Mouse (Mus musculus): Measurements from ENCODE around the gene Serpina9. TPM values are rescaled to one million over a fixed set of nuclear protein-coding genes. Genes with fewer than 3 reads are reported as not detected.

Gene Serpina9
- total and polyA plus RNA-seq, 3 experiments = 0.06 TPM; not detected in 2

- Histone ChIP-seq H3K79me2 (ENCODE audit: control insufficient read depth, insufficient read depth, low read length, poor library complexity) (no peaks in the 10 kb centered on the region), H3K9me3 (replicated peaks; ENCODE audit: insufficient read depth, low read length) (no peaks in the 10 kb centered on the region), H3K9ac (ENCODE audit: control insufficient read depth, low read depth, low read length, poor library complexity, severe bottlenecking) (no peak overlapping the region), H3K4me1 (ENCODE audit: control insufficient read depth in 1 of 2, insufficient read depth in 2 of 2, low read length in 2 of 2) (no peaks in the 10 kb centered on the region), H3K36me3 (ENCODE audit: control insufficient read depth in 1 of 2, insufficient read depth in 2 of 2, low read length in 2 of 2) (no peaks in the 10 kb centered on the region), H3K27me3 (ENCODE audit: control insufficient read depth in 1 of 2, insufficient read depth in 2 of 2, low read length in 2 of 2) (no peaks in the 10 kb centered on the region), H3K4me3 (ENCODE audit: control insufficient read depth in 1 of 2, insufficient read depth in 1 of 2, low read depth in 2 of 2, low read length in 2 of 2) (no peak overlapping the region), H3K27ac (ENCODE audit: control insufficient read depth, low read depth, low read length) (no peak overlapping the region)
- DNase-seq (ENCODE audit: low read depth, low spot score) = no peak
- no peak for TF ChIP-seq TCF12 (IDR thresholded peaks at IDR 0.05; ENCODE audit: low read depth, low read length)
- no peak for TF ChIP-seq BHLHE40 (IDR thresholded peaks at IDR 0.05; ENCODE audit: borderline replicate concordance, low read depth, low read length)
- no peak for TF ChIP-seq ZMIZ1 (IDR thresholded peaks at IDR 0.05; ENCODE audit: low read depth, low read length)
- TF ChIP-seq USF2 (IDR thresholded peaks at IDR 0.05; ENCODE audit: borderline replicate concordance in 1 of 2, insufficient read depth in 1 of 2, low read depth in 1 of 2, low read length in 2 of 2) = no peak
- no peak for TF ChIP-seq ZKSCAN1 (IDR thresholded peaks at IDR 0.05; ENCODE audit: low read depth, low read length)
- no peak for TF ChIP-seq TAL1 (IDR thresholded peaks at IDR 0.05; ENCODE audit: low read length)
- TF ChIP-seq ETS1 (IDR thresholded peaks at IDR 0.05; ENCODE audit: low read depth, low read length) = no peak
- TF ChIP-seq CTCF (IDR thresholded peaks at IDR 0.05 in 2 of 3, conservative IDR thresholded peaks at IDR 0.05 in 1 of 3; ENCODE audit: control insufficient read depth in 1 of 3, insufficient read depth in 1 of 3, low read depth in 2 of 3, low read length in 3 of 3, poor library complexity in 1 of 3, severe bottlenecking in 1 of 3) = no peak
- TF ChIP-seq GATA1 (IDR thresholded peaks at IDR 0.05; ENCODE audit: low read depth, low read length) = no peak
- TF ChIP-seq MXI1 (IDR thresholded peaks at IDR 0.05; ENCODE audit: low read depth, low read length) = no peak
- no peak for TF ChIP-seq POLR2AphosphoS5 (IDR thresholded peaks at IDR 0.05; ENCODE audit: borderline replicate concordance, low read depth, low read length)
- no peak for TF ChIP-seq SIN3A (IDR thresholded peaks at IDR 0.05; ENCODE audit: low read length)
- TF ChIP-seq NELFE (IDR thresholded peaks at IDR 0.05; ENCODE audit: low read depth, low read length) = no peak
- TF ChIP-seq ZC3H11A (IDR thresholded peaks at IDR 0.05; ENCODE audit: low read depth, low read length) = no peak
- no peak for TF ChIP-seq KAT2A (conservative IDR thresholded peaks at IDR 0.05; ENCODE audit: low read depth, low read length)
- no peak for TF ChIP-seq RAD21 (IDR thresholded peaks at IDR 0.05; ENCODE audit: low read depth, low read length)
- TF ChIP-seq USF1 (IDR thresholded peaks at IDR 0.05; ENCODE audit: low read depth, low read length) = no peak
- TF ChIP-seq ELF1 (IDR thresholded peaks at IDR 0.05; ENCODE audit: low read depth, low read length) = no peak
- TF ChIP-seq SMC3 (IDR thresholded peaks at IDR 0.05; ENCODE audit: low read depth, low read length) = no peak
- TF ChIP-seq E2F4 (IDR thresholded peaks at IDR 0.05; ENCODE audit: borderline replicate concordance, low read depth, low read length) = no peak
Observed at GRCm38 (mm10) chr12:103963288-103963687, 50.3 kb downstream of the Serpina9 start.

- H3K79me2 ChIP-seq (ENCODE audit: control insufficient read depth, insufficient read depth, low read length, poor library complexity) = no peaks in the 10 kb centered on the region
- no peaks in the 10 kb centered on the region for H3K36me3 ChIP-seq (ENCODE audit: control insufficient read depth in 1 of 2, insufficient read depth in 2 of 2, low read length in 2 of 2)
- no peak overlapping the region for H3K4me3 ChIP-seq (ENCODE audit: control insufficient read depth in 1 of 2, insufficient read depth in 1 of 2, low read depth in 2 of 2, low read length in 2 of 2)
- no peak overlapping the region for H3K27ac ChIP-seq (ENCODE audit: control insufficient read depth, low read depth, low read length)
- TF ChIP-seq MAX (IDR thresholded peaks at IDR 0.05; ENCODE audit: low read length) (no peak), GATA1 (IDR thresholded peaks at IDR 0.05; ENCODE audit: low read depth, low read length) (no peak), ZKSCAN1 (IDR thresholded peaks at IDR 0.05; ENCODE audit: low read depth, low read length) (no peak), TAL1 (IDR thresholded peaks at IDR 0.05; ENCODE audit: low read length) (no peak), TCF12 (IDR thresholded peaks at IDR 0.05; ENCODE audit: low read depth, low read length) (no peak), POLR2AphosphoS2 (IDR thresholded peaks at IDR 0.05; ENCODE audit: low read length) (no peak), ZMIZ1 (IDR thresholded peaks at IDR 0.05; ENCODE audit: low read depth, low read length) (no peak), E2F4 (IDR thresholded peaks at IDR 0.05; ENCODE audit: borderline replicate concordance, low read depth, low read length) (no peak), POLR2AphosphoS5 (IDR thresholded peaks at IDR 0.05; ENCODE audit: borderline replicate concordance, low read depth, low read length) (no peak), NELFE (IDR thresholded peaks at IDR 0.05; ENCODE audit: low read depth, low read length) (no peak), JUND (IDR thresholded peaks at IDR 0.05; ENCODE audit: low read depth, low read length) (no peak), NRF1 (IDR thresholded peaks at IDR 0.05; ENCODE audit: insufficient read depth, low read depth, low read length, poor library complexity, severe bottlenecking) (no peak), EP300 (IDR thresholded peaks at IDR 0.05; ENCODE audit: low read depth in 1 of 2, low read length in 2 of 2) (no peak), MAFK (IDR thresholded peaks at IDR 0.05; ENCODE audit: borderline replicate concordance, low read depth, low read length) (no peak), MAZ (IDR thresholded peaks at IDR 0.05; ENCODE audit: low read depth, low read length) (no peak), ETS1 (IDR thresholded peaks at IDR 0.05; ENCODE audit: low read depth, low read length) (no peak), RAD21 (IDR thresholded peaks at IDR 0.05; ENCODE audit: low read depth, low read length) (no peak), SMC3 (IDR thresholded peaks at IDR 0.05; ENCODE audit: low read depth, low read length) (no peak), BHLHE40 (IDR thresholded peaks at IDR 0.05; ENCODE audit: borderline replicate concordance, low read depth, low read length) (no peak)
- DNase-seq (ENCODE audit: low read depth, low spot score) = no peak
- no peaks in the 10 kb centered on the region for H3K9me3 ChIP-seq (replicated peaks; ENCODE audit: insufficient read depth, low read length)
- no peaks in the 10 kb centered on the region for H3K4me1 ChIP-seq (ENCODE audit: control insufficient read depth in 1 of 2, insufficient read depth in 2 of 2, low read length in 2 of 2)
- H3K27me3 ChIP-seq (ENCODE audit: control insufficient read depth in 1 of 2, insufficient read depth in 2 of 2, low read length in 2 of 2) = no peaks in the 10 kb centered on the region
- H3K9ac ChIP-seq (ENCODE audit: control insufficient read depth, low read depth, low read length, poor library complexity, severe bottlenecking) = no peak overlapping the region
Observed at GRCm38 (mm10) chr12:103962860-103963259, 50.7 kb downstream of the Serpina9 start.
